Mouse (Mus musculus): ENCODE measurements around the gene Elfn2. TPM values are rescaled to one million over a fixed set of nuclear protein-coding genes. Genes with fewer than 3 reads are reported as not detected.

The Elfn2 gene
- total RNA-seq, 1 experiment from 2014 or later = 7.8 TPM

- DNase-seq = peak; percentile 52
These were observed 2.0 kb upstream of the Elfn2 start for GRCm38 (mm10) chr15:78720532-78720931.

GRCm38 (mm10) chr15:78720094-78720493 is 1.5 kb upstream of the Elfn2 start:
- DNase-seq = peak; percentile 65

GRCm38 (mm10) chr15:78719416-78719815 is 845 bp upstream of the Elfn2 start:
- DNase-seq = no peak

GRCm38 (mm10) chr15:78716936-78717335 is 1.6 kb downstream of the Elfn2 start:
- no peak for DNase-seq

- DNase-seq = no peak
These were observed 2.7 kb downstream of the Elfn2 start for GRCm38 (mm10) chr15:78715856-78716255.

- no peak for DNase-seq
These were observed 4.8 kb downstream of the Elfn2 start for GRCm38 (mm10) chr15:78713751-78714150.

GRCm38 (mm10) chr15:78712335-78713258 is 6.0 kb downstream of the Elfn2 start:
- DNase-seq = peak; percentile 58

GRCm38 (mm10) chr15:78711935-78712334 is 6.6 kb downstream of the Elfn2 start:
- no peak for DNase-seq

- no peak for DNase-seq
These were observed 7.9 kb downstream of the Elfn2 start for GRCm38 (mm10) chr15:78710634-78711033.

- peak; percentile 15 for DNase-seq
These were observed 8.8 kb downstream of the Elfn2 start for GRCm38 (mm10) chr15:78709767-78710166.

- no peak for DNase-seq
These were observed 11.9 kb downstream of the Elfn2 start for GRCm38 (mm10) chr15:78706630-78707029.

- DNase-seq = no peak
These were observed 13.7 kb downstream of the Elfn2 start for GRCm38 (mm10) chr15:78704824-78705223.

- DNase-seq = no peak
These were observed 14.6 kb downstream of the Elfn2 start for GRCm38 (mm10) chr15:78704007-78704406.

GRCm38 (mm10) chr15:78700420-78700819 is 18.2 kb downstream of the Elfn2 start:
- DNase-seq = no peak

GRCm38 (mm10) chr15:78699513-78699912 is 19.1 kb downstream of the Elfn2 start:
- DNase-seq = no peak

GRCm38 (mm10) chr15:78698491-78699135 is 20.0 kb downstream of the Elfn2 start:
- no peak for DNase-seq

- DNase-seq = no peak
These were observed 20.5 kb downstream of the Elfn2 start for GRCm38 (mm10) chr15:78698084-78698483.

GRCm38 (mm10) chr15:78695745-78696144 is 22.8 kb downstream of the Elfn2 start:
- DNase-seq = no peak

- DNase-seq = no peak
These were observed 26.1 kb downstream of the Elfn2 start for GRCm38 (mm10) chr15:78692505-78692904.

GRCm38 (mm10) chr15:78690716-78691115 is 27.9 kb downstream of the Elfn2 start:
- DNase-seq = no peak

- no peak for DNase-seq
These were observed 31.7 kb downstream of the Elfn2 start for GRCm38 (mm10) chr15:78686910-78687309.

- no peak for DNase-seq
These were observed 34.5 kb downstream of the Elfn2 start for GRCm38 (mm10) chr15:78684111-78684510.

GRCm38 (mm10) chr15:78683474-78683873 is 35.1 kb downstream of the Elfn2 start:
- no peak for DNase-seq

- DNase-seq = no peak
These were observed 36.8 kb downstream of the Elfn2 start for GRCm38 (mm10) chr15:78681781-78682180.

All from adrenal gland, postnatal 25 days (tissue).